ENCODE assay signal across 26 mouse cellular contexts in the genomic region with DNA sequence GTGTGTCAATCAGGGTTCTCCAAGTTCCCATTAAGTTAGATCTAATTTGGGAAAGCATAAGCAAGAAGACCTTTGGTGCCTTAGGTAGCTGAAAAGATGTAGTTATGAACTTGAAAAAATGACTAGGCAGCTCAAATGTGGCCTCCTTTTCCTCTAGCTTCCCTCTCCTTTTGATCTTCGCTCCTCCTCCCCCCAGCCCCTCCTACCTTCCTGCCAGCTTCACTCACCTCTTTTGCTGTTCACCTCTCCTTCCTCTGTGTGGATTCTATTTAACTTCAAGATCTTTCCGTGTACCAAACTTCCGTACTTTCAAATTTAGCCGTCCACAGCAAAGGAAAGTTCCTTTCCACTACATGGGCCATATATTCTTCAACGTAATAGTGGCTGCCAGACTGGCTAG. TPM values are rescaled to one million over a fixed set of nuclear protein-coding genes. Genes with fewer than 3 reads are reported as not detected.
DNase-seq lines count a peak whose midpoint lies in the region; ATAC-seq and TF ChIP-seq lines count a peak whose summit lies in the region.
"Had no signal": no experiment of that assay in that cellular context is flagged by ENCODE, and none has a peak within 500 bp of the region (broad histone marks: within the 10 kb centered on the region; RNA-seq: fewer than 3 reads in every experiment).

No protein-coding gene starts in this region.

- TF ChIP-seq CTCF in thymus, adult 2 months (IDR thresholded peaks at IDR 0.05; ENCODE audit: borderline replicate concordance, control insufficient read depth, extremely low read depth, insufficient read depth, low read length, poor library complexity) = no peak

- no peaks in the 10 kb centered on the region for H3K36me3 ChIP-seq in thymus, adult 2 months (ENCODE audit: control insufficient read depth, insufficient read depth, low read length)
- H3K36me3 ChIP-seq: forebrain, embryonic 10.5 days; G1E; hindbrain, embryonic 12.5 days; hindbrain, embryonic 15.5 days; intestine, embryonic 15.5 days had no signal

- H3K27ac ChIP-seq in thymus, adult 2 months (ENCODE audit: control insufficient read depth, insufficient read depth, low read length) = no peak overlapping the region
- H3K27ac ChIP-seq: forebrain, embryonic 10.5 days; forebrain, embryonic 13.5 days; hindbrain, embryonic 12.5 days; hindbrain, embryonic 15.5 days; intestine, embryonic 15.5 days had no signal

- no peaks in the 10 kb centered on the region for H3K27me3 ChIP-seq in thymus, adult 2 months (ENCODE audit: control insufficient read depth, insufficient read depth, low read length)
- H3K27me3 ChIP-seq: CH12.LX; forebrain, embryonic 13.5 days; hindbrain, embryonic 12.5 days; hindbrain, embryonic 15.5 days; intestine, embryonic 15.5 days had no signal

- ATAC-seq in inflammation-experienced regulatory T-cells, adult 6 months = peak; percentile 68
- ATAC-seq: forebrain, embryonic 13.5 days; forebrain, embryonic 16.5 days; intestine, embryonic 15.5 days had no signal

- WGBS in thymus, adult 2 months = 47% methylated on average over 5 of the region's 5 CpGs

- TF ChIP-seq POLR2A in thymus, adult 2 months (IDR thresholded peaks at IDR 0.05; ENCODE audit: control insufficient read depth, extremely low read depth, insufficient read depth, low read length, poor library complexity) = no peak

- no peak overlapping the region for H3K4me3 ChIP-seq in thymus, adult 2 months (ENCODE audit: control insufficient read depth, insufficient read depth, low read length)
- H3K4me3 ChIP-seq: forebrain, embryonic 10.5 days; forebrain, embryonic 13.5 days; hindbrain, embryonic 12.5 days; hindbrain, embryonic 15.5 days; intestine, embryonic 15.5 days had no signal

- no peaks in the 10 kb centered on the region; the same call in 1 of the 2 replicates for H3K4me1 ChIP-seq in thymus, adult 2 months (replicated peaks; ENCODE audit: control insufficient read depth, insufficient read depth, low read length)
- H3K4me1 ChIP-seq: forebrain, embryonic 10.5 days; hindbrain, embryonic 12.5 days; hindbrain, embryonic 15.5 days; intestine, embryonic 15.5 days had no signal

- DNase-seq in thymus, adult 2 months = peak; percentile 8
- DNase-seq in thymus, adult 18-20 months = no peak
- peak; percentile 30 for DNase-seq in thymus, postnatal 14 days
- peak; percentile 24 for DNase-seq in thymus, postnatal 4 days
- no peak for DNase-seq in Muller cell, postnatal 12 days (ENCODE audit: inconsistent ontology term)
- DNase-seq in cerebellum, adult 18-20 months = no peak
- no peak for DNase-seq in adrenal gland, postnatal 4 days (ENCODE audit: low spot score in 2 of 2)
- DNase-seq: adrenal gland, postnatal 10 days; adrenal gland, postnatal 36 days; B cell, adult 2 months; cerebellum, adult 11 months; cerebellum, adult 8-10 months; cerebellum, postnatal 10 days; cerebellum, postnatal 36 days; embryo, embryonic 11 days; gastrocnemius, postnatal 14 days; heart, adult 11 months had no signal

RNA-seq across cellular contexts. Expression of a gene that starts 17.9 kb away (rescaled TPM):
- polyA plus RNA-seq in thymus, adult 2 months (2012; rRNA removed) = 0.66 and 0.69 TPM in 2 replicates
- under 1 TPM in 1 of 3 experiments, not detected in 2; 0.08 TPM for polyA plus RNA-seq in inflammation-experienced regulatory T-cells, adult 6 months (2017; shearing (Covaris generic))
- 1 to 10 TPM; 6.6 to 6.7 TPM for total RNA-seq in adrenal gland, postnatal 4 days (2021)
- total RNA-seq: CH12.LX had no signal
- polyA plus RNA-seq: G1E had no signal

Comparison
In these comparisons a context has a peak if more than half of its experiments do, and no peak if none do; other contexts are left out.
1. DNase-seq: peak in thymus, adult 2 months (single experiment), thymus, postnatal 14 days (single experiment) and thymus, postnatal 4 days (single experiment); none in thymus, adult 18-20 months (0 of 2), Muller cell, postnatal 12 days (single experiment), cerebellum, adult 18-20 months (0 of 2) and adrenal gland, postnatal 4 days (0 of 2).